ENCODE assay signal across 8 mouse cellular contexts in the genomic region with DNA sequence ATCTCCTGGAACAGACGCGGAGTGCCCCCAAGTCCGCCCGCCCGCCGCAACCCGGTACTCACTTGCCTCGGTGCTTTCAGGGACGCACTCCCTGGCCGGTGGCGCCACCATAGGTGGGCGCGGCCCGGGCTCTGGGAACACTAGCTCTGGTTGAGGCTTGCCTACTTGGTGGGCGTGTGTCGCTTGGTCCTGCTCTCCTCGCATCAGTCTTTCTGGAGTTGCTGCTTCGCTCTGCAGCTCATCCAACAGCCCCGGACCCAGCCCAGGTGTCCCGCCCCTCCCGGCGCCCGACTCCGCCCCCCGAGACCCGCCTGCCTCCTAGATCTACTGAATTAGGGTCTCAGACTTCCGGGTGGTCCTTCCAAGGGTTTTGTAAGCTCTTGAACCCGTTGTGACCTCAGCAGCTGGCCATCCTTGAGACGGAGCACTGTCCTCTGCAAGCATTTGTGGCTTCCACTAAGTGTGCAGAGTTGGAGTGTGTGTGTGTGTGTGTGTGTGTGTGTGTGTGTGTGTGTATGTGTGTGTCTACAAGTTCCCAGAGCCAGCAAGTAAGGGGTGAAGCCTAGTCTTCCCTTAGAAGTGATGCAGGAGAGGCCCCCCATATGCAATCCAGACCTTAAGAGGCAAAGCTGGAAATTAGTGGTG. TPM values are rescaled to one million over a fixed set of nuclear protein-coding genes. Genes with fewer than 3 reads are reported as not detected.
DNase-seq lines count a peak whose midpoint lies in the region; ATAC-seq and TF ChIP-seq lines count a peak whose summit lies in the region.

A gene (minus strand): TSS at position 254 of the 645 bp plus-strand sequence.

- no peaks in the 10 kb centered on the region for H3K36me3 ChIP-seq in spleen, adult 2 months (ENCODE audit: control insufficient read depth, insufficient read depth, low read length)
- no peaks in the 10 kb centered on the region for H3K36me3 ChIP-seq in hindbrain, embryonic 14.5 days (replicated peaks; ENCODE audit: control insufficient read depth, insufficient read depth)

- H3K27ac ChIP-seq in spleen, adult 2 months (ENCODE audit: insufficient read depth, low read length), result no peak within 1 kb of the TSS
- no peak within 1 kb of the TSS for H3K27ac ChIP-seq in hindbrain, embryonic 14.5 days

- H3K9me3 ChIP-seq in hindbrain, embryonic 14.5 days (ENCODE audit: control insufficient read depth, low read length), result no peaks in the 10 kb centered on the region

- no peak for TF ChIP-seq POLR2A in spleen, adult 2 months (IDR thresholded peaks at IDR 0.05; ENCODE audit: low read depth, low read length)

- DNase-seq in cerebellum, postnatal 10 days, result peak; percentile 31 to 35
- no peak for DNase-seq in spleen, adult 2 months (ENCODE audit: low read depth in 1 of 2, low spot score in 2 of 2)
- no peak for DNase-seq in spleen, postnatal 4 days (ENCODE audit: low spot score in 2 of 2)
- no peak for DNase-seq in hindbrain, embryonic 14.5 days (ENCODE audit: low spot score)
- peak; percentile 37 for DNase-seq in mesoderm, embryonic 11.5 days (ENCODE audit: low read depth, low spot score)
- DNase-seq in thymus, postnatal 4 days, result peak; percentile 59
- DNase-seq in Muller cell, postnatal 12 days (ENCODE audit: inconsistent ontology term), result no peak

- H3K4me2 ChIP-seq in hindbrain, embryonic 14.5 days (replicated peaks), result peak within 1 kb of the TSS; percentile 98

- H3K27me3 ChIP-seq in spleen, adult 2 months (ENCODE audit: control insufficient read depth, insufficient read depth, low read length), result peaks cover 9% of the 10 kb centered on the region
- peaks cover 11% of the 10 kb centered on the region for H3K27me3 ChIP-seq in hindbrain, embryonic 14.5 days (ENCODE audit: control insufficient read depth, insufficient read depth, low read length)

- H3K9ac ChIP-seq in hindbrain, embryonic 14.5 days, result peak within 1 kb of the TSS; percentile 65

- ATAC-seq in cerebellum, adult (ENCODE audit: insufficient number of reproducible peaks, low FRiP score, low TSS enrichment), result no peak
- peak; percentile 61 for ATAC-seq in hindbrain, embryonic 14.5 days (ENCODE audit: low FRiP score)

- WGBS in spleen, adult 2 months, result 4% methylated on average over 29 of the region's 29 CpGs
- WGBS in hindbrain, embryonic 14.5 days, result 2% methylated on average over 29 of the region's 29 CpGs

- H3K4me1 ChIP-seq in spleen, adult 2 months (ENCODE audit: control insufficient read depth, insufficient read depth, insufficient read length), result no peaks in the 10 kb centered on the region; the same call in 1 of the 2 replicates
- peaks cover 9% of the 10 kb centered on the region; the same call in 1 of the 2 replicates for H3K4me1 ChIP-seq in hindbrain, embryonic 14.5 days (replicated peaks; ENCODE audit: control insufficient read depth, insufficient read depth, low read length)

- TF ChIP-seq CTCF in spleen, adult 2 months (IDR thresholded peaks at IDR 0.05; ENCODE audit: extremely low read depth, insufficient read depth, insufficient read length, insufficient replicate concordance), result no peak

- H3K4me3 ChIP-seq in spleen, adult 2 months (ENCODE audit: extremely low read depth, insufficient read depth, insufficient read length), result peak within 1 kb of the TSS; percentile 33; the same call in 1 of the 2 replicates
- peak within 1 kb of the TSS; percentile 58 for H3K4me3 ChIP-seq in hindbrain, embryonic 14.5 days (replicated peaks; ENCODE audit: low read length)

RNA-seq across cellular contexts. Expression of the gene that starts here (rescaled TPM):
- 0.19 and 0.29 TPM in 2 replicates for polyA plus RNA-seq in spleen, adult 2 months (2012; rRNA removed)
- polyA plus RNA-seq in hindbrain, embryonic 14.5 days (2014; fragmentation: Nextera tagmentation; extraction: Ambion mirVana), result 4.5 and 4.8 TPM in 2 replicates

Comparison
In these comparisons a context has a peak if more than half of its experiments do, and no peak if none do; other contexts are left out.
1. DNase-seq: peak in cerebellum, postnatal 10 days (2 of 2), mesoderm, embryonic 11.5 days (single experiment) and thymus, postnatal 4 days (single experiment); none in spleen, adult 2 months (0 of 2), spleen, postnatal 4 days (0 of 2), hindbrain, embryonic 14.5 days (single experiment) and Muller cell, postnatal 12 days (single experiment).